Mouse (Mus musculus) lung, adult 2 months (tissue): ENCODE data around the gene Gypa.

Source experiments
- CTCF ChIP-seq: fragments of 200-500 bp; IDR thresholded peaks from 2 replicates; pipeline ENCODE4 v1.5.1; 2011; ENCODE audit warnings: mild to moderate bottlenecking, low read length, control low read depth; ENCODE audit not compliant: insufficient read depth
- POLR2A ChIP-seq: fragments of 200-500 bp; IDR thresholded peaks from 2 replicates; pipeline ENCODE4 v1.6.1; 2011; ENCODE audit warnings: low read depth, mild to moderate bottlenecking, control low read depth, low read length, borderline replicate concordance; ENCODE audit errors: extremely low read depth

DNA sequence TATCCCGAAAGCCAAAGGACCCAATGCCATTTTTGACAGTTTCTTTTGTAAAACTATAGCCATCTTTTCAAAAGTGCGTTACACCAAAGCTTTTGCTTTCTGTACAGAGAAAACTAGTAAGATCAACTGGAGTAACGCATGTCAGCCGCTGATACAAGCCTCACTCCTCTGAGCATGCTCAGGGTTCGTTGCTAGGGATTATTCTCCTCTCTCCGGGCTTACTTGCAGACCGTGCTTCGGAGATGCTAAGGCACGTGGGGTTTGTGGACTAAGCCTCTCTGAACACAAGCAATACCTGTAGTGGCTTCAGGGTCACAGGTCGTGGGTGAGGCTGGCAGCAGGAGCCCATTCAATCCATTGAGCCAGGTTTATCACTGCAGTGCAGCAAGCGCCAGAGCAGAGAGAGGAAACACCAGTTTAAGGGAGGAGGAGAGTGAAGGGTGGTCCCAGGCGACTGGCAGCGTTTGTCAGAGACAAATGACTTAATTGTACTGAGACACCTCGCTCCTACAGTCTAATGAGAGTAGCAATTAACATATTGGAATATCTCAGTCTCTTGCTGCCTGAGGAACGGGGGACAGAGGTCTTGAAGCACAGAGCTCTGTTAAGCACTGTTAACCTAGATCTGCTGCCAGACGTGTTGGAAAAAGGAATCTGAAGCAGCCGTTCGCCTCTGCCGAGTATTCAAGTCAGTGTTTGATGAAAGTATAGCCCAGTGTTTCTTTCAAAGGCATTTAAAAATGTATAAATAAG lies 41.5 kb upstream of the Gypa start:
- TF ChIP-seq CTCF, result no peak
- no peak for TF ChIP-seq POLR2A
